Mouse (Mus musculus): ENCODE data around the gene Mcoln3.

DNA sequence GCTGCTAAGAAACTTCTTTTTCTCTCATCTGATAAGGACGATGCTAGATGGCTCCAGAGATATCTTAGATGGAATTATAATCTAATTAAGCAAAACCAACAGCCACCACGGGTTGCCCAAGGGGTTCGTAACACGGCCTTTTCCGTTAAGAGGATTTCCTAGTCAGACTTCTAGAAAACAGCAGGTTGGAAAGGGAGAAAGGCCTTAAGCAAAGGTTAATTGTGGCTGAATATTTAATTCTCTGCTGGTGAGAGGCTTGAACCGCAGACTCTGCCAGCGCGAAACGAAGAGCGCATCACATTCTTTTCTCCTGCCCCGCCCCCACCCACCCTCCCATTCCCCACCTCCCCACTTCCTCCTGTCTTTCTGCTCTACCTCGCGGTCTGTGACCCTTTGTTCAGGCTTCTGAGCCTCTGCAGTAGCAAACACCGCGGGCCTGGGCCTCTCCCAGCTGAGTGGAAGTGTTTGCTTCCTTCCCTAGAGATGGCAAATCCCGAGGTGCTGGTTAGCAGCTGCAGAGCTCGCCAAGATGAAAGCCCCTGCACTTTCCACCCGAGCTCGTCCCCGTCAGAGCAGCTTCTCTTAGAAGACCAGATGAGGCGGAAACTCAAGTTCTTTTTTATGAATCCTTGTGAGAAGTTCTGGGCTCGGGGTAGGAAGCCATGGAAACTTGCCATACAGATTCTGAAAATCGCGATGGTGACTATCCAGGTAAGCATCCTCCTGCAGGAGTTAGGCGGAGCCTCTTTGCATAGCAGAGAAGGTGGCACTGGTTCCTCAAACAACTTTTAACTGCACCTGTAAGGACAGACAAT is 4.3 kb downstream of the Mcoln3 start:
- TF ChIP-seq CTCF (conservative IDR thresholded peaks at IDR 0.05; ENCODE audit: insufficient read depth, insufficient read length, low read depth, low read length), result no peak
- TF ChIP-seq POLR2A (IDR thresholded peaks at IDR 0.05; ENCODE audit: low read depth, low read length), result no peak
